Mouse (Mus musculus) liver, embryonic 14.5 days (tissue): Measurements from ENCODE around the gene Trib3.

Experiments
- CTCF ChIP-seq: IDR thresholded peaks from 2 replicates; pipeline ENCODE4 v1.5.1; 2016; ENCODE audit warnings: antibody characterized with exemption, low read depth, control low read depth
- EP300 ChIP-seq: IDR thresholded peaks from 2 replicates; pipeline ENCODE4 v1.6.1; 2016; ENCODE audit warnings: antibody characterized with exemption, low read depth

- TF ChIP-seq CTCF (no peak), EP300 (no peak)
Observed at GRCm38 (mm10) chr2:152357254-152357653, 13.4 kb upstream of the Trib3 start.
